Mouse (Mus musculus) spleen, postnatal 4 days (tissue): ENCODE measurements at regions not wholly inside any gene's neighbourhood (a gene's known extent, or its start where the extent isn't known, plus 50 kb on each side); places are given as distances from the start of the nearest gene placed in this dataset.

ENCODE experiments used
- DNase-seq, 2 experiments: peaks; one replicate each; pipeline ENCODE4 v3.0.0; 2022; ENCODE audit warnings: low spot score in 2 of 2

GRCm38 (mm10) chr9:41577760-41578159 is 416.3 kb upstream of the Ubash3b start:
- DNase-seq: no peak

- no peak for DNase-seq
Observed at GRCm38 (mm10) chr9:41575826-41576225, 414.3 kb upstream of the Ubash3b start.

GRCm38 (mm10) chr9:41570262-41570661 is 408.8 kb upstream of the Ubash3b start:
- DNase-seq: no peak

- no peak for DNase-seq
Observed at GRCm38 (mm10) chr9:41566496-41566895, 405.0 kb upstream of the Ubash3b start.

- DNase-seq: no peak
Observed at GRCm38 (mm10) chr9:41565784-41566183, 404.3 kb upstream of the Ubash3b start.

GRCm38 (mm10) chr9:41563376-41563775 is 401.9 kb upstream of the Ubash3b start:
- no peak for DNase-seq

- no peak for DNase-seq
Observed at GRCm38 (mm10) chr9:41558456-41558855, 397.0 kb upstream of the Ubash3b start.

GRCm38 (mm10) chr9:41556888-41557287 is 395.4 kb upstream of the Ubash3b start:
- DNase-seq: no peak

- no peak for DNase-seq
Observed at GRCm38 (mm10) chr9:41545776-41546175, 384.3 kb upstream of the Ubash3b start.

GRCm38 (mm10) chr9:41542511-41542910 is 381.0 kb upstream of the Ubash3b start:
- DNase-seq: no peak

GRCm38 (mm10) chr9:41541327-41541726 is 379.8 kb upstream of the Ubash3b start:
- no peak for DNase-seq

GRCm38 (mm10) chr9:41532786-41533185 is 371.3 kb upstream of the Ubash3b start:
- DNase-seq: no peak

- no peak for DNase-seq
Observed at GRCm38 (mm10) chr9:41532290-41532689, 370.8 kb upstream of the Ubash3b start.

GRCm38 (mm10) chr9:41531596-41531995 is 370.1 kb upstream of the Ubash3b start:
- no peak for DNase-seq

- no peak for DNase-seq
Observed at GRCm38 (mm10) chr9:41526126-41526525, 364.6 kb upstream of the Ubash3b start.

- no peak for DNase-seq
Observed at GRCm38 (mm10) chr9:41525534-41525933, 364.0 kb upstream of the Ubash3b start.

GRCm38 (mm10) chr9:41524591-41524990 is 363.1 kb upstream of the Ubash3b start:
- DNase-seq: no peak

GRCm38 (mm10) chr9:41523969-41524368 is 362.5 kb upstream of the Ubash3b start:
- DNase-seq: no peak

GRCm38 (mm10) chr9:41522302-41522701 is 360.8 kb upstream of the Ubash3b start:
- DNase-seq: no peak

- no peak for DNase-seq
Observed at GRCm38 (mm10) chr9:41517787-41518186, 356.3 kb upstream of the Ubash3b start.

- no peak for DNase-seq
Observed at GRCm38 (mm10) chr9:41517053-41517696, 355.7 kb upstream of the Ubash3b start.

GRCm38 (mm10) chr9:41515192-41515591 is 353.7 kb upstream of the Ubash3b start:
- no peak for DNase-seq

- DNase-seq: no peak
Observed at GRCm38 (mm10) chr9:41513701-41514100, 352.2 kb upstream of the Ubash3b start.

GRCm38 (mm10) chr9:41509597-41509996 is 348.1 kb upstream of the Ubash3b start:
- no peak for DNase-seq
